Mouse (Mus musculus): ENCODE data around the gene Dcakd. TPM values are rescaled to one million over a fixed set of nuclear protein-coding genes. Genes with fewer than 3 reads are reported as not detected.
"Not testable (repeated sequence)": the region's sequence is repeated elsewhere in the genome, so short reads cannot be mapped to it uniquely, and the experiment has no call there.

Dcakd gene
- polyA plus RNA-seq, 1 experiment from 2014 or later = 225 TPM

DNA sequence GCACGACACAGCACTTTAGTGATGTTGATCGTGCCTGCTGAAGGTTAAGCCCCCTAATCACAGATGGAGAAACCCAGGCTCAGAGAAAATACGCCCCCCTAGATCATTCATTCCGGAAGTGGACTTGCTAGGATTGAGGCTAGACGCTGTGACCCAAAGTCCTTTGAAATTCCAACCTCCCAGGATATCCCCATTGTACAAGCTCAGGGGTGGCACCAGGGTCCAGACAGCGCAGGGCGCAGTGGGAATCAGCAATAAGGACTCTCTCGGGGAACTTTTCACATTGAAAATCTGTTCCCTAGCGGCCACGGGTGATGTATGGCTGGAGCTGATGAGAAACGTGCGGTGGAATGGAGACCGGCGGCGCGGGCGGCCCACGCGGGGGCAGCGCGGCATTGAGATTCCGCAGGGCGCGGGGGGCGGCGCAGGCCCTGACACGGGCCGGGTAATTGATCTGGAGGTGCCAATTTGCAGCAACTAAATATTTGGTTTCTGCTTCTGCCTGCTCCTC is 38.4 kb downstream of the Dcakd start:
- peaks cover 28% of the 10 kb centered on the region for H3K27me3 ChIP-seq (ENCODE audit: control insufficient read depth, insufficient read depth, low read length)
- ATAC-seq (ENCODE audit: low FRiP score, low TSS enrichment) = no peak
- peaks cover 11% of the 10 kb centered on the region for H3K36me3 ChIP-seq (ENCODE audit: control insufficient read depth, insufficient read depth, low read length)
- H3K4me3 ChIP-seq (ENCODE audit: low read length) = peak overlapping the region; percentile 44
- H3K4me2 ChIP-seq (replicated peaks; ENCODE audit: low read depth, low read length) = peak overlapping the region; percentile 85
- peaks cover 16% of the 10 kb centered on the region for H3K4me1 ChIP-seq (ENCODE audit: control insufficient read depth, insufficient read depth, low read length)
- H3K9me3 ChIP-seq (ENCODE audit: control insufficient read depth, low read length) = no peaks in the 10 kb centered on the region
- H3K27ac ChIP-seq (ENCODE audit: low read depth, low read length) = no peak overlapping the region
- 0 out of 2 replicates have a peak overlapping the region, but pooled peaks have one; percentile 40 for H3K9ac ChIP-seq (ENCODE audit: low read depth, low read length)
- WGBS = 5% methylated on average over 28 of the region's 28 CpGs

DNA sequence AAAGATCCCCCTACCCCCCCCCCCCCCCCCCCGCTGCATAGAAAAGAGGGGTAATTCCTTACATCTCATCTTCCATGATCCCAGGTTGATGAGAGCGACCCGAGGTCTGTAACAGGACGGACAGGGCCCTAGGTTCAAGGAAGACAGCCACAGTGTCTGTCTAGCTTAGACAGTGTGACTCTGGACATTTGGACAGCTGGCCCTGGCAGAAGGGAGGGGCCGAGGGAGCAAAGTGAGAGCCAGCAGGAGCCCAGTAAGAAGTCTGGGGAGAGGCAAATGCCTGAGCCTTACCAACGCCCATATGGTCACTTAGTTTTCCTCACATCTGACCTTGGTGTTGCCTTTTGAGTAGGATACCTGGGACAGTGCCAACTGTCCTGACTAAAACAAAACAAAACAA is 43.0 kb downstream of the Dcakd start:
- Histone ChIP-seq H3K27ac (ENCODE audit: low read depth, low read length) (no peak overlapping the region), H3K9me3 (ENCODE audit: control insufficient read depth, low read length) (no peaks in the 10 kb centered on the region), H3K4me3 (ENCODE audit: low read length) (no peak overlapping the region), H3K4me1 (ENCODE audit: control insufficient read depth, insufficient read depth, low read length) (peaks cover 2% of the 10 kb centered on the region; the same call in 1 of the 2 replicates), H3K27me3 (ENCODE audit: control insufficient read depth, insufficient read depth, low read length) (peaks cover 14% of the 10 kb centered on the region), H3K9ac (ENCODE audit: low read depth, low read length) (no peak overlapping the region), H3K36me3 (ENCODE audit: control insufficient read depth, insufficient read depth, low read length) (no peaks in the 10 kb centered on the region), H3K4me2 (replicated peaks; ENCODE audit: low read depth, low read length) (no peak overlapping the region)
- WGBS = 30% methylated on average over 6 of the region's 6 CpGs
- ATAC-seq (ENCODE audit: low FRiP score, low TSS enrichment) = no peak

DNA sequence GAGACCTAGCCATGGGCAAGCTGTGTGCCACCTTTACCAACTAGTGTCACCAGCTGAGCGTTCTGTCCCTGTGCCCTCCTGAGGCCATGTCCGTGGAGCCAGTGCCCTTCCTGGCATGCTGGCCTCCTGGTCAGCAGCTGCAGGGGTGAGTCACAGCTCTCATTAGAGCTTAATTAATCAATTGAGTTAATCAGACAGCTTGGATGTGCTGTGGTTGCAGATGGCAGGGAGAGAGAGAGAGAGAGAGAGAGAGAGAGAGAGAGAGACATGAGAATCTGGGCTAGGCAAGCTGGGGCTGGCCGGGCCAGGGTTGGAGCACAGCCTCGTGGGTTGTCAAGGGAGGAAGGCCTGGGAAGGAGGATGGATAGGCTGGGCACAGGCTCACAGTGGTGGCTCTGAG is 43.5 kb downstream of the Dcakd start:
- Histone ChIP-seq H3K27me3 (ENCODE audit: control insufficient read depth, insufficient read depth, low read length) (peaks cover 12% of the 10 kb centered on the region), H3K27ac (ENCODE audit: low read depth, low read length) (no peak overlapping the region), H3K9ac (ENCODE audit: low read depth, low read length) (no peak overlapping the region), H3K9me3 (ENCODE audit: control insufficient read depth, low read length) (no peaks in the 10 kb centered on the region), H3K36me3 (ENCODE audit: control insufficient read depth, insufficient read depth, low read length) (no peaks in the 10 kb centered on the region), H3K4me3 (ENCODE audit: low read length) (no peak overlapping the region), H3K4me1 (ENCODE audit: control insufficient read depth, insufficient read depth, low read length) (no peaks in the 10 kb centered on the region), H3K4me2 (replicated peaks; ENCODE audit: low read depth, low read length) (no peak overlapping the region)
- ATAC-seq (ENCODE audit: low FRiP score, low TSS enrichment) = no peak
- 62% methylated on average over 4 of the region's 4 CpGs for WGBS

DNA sequence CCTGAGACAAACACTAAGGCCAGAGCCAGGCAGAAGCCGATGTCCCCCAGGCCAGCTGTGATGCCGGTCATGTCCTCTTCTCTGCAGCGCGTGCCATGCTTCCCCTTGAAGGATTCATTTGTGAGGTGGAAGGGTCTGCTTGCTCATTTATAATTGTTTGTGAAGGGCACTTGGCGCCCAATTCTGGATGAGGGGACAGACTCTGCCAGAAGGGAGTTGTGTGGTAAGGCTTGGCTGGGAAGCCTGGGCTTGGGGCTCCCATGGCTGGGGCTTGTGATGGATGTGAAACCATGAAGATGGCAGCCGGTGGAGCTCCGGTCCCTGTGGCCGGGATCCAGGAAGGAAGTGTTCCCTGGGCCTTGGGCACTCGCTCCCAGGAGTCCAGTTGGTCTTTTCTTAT is 44.0 kb downstream of the Dcakd start:
- no peak for ATAC-seq (ENCODE audit: low FRiP score, low TSS enrichment)
- no peak overlapping the region for H3K27ac ChIP-seq (ENCODE audit: low read depth, low read length)
- H3K9ac ChIP-seq (ENCODE audit: low read depth, low read length) = no peak overlapping the region
- H3K36me3 ChIP-seq (ENCODE audit: control insufficient read depth, insufficient read depth, low read length) = no peaks in the 10 kb centered on the region
- WGBS = 94% methylated on average over 9 of the region's 9 CpGs
- no peaks in the 10 kb centered on the region for H3K4me1 ChIP-seq (ENCODE audit: control insufficient read depth, insufficient read depth, low read length)
- peaks cover 7% of the 10 kb centered on the region for H3K27me3 ChIP-seq (ENCODE audit: control insufficient read depth, insufficient read depth, low read length)
- H3K9me3 ChIP-seq (ENCODE audit: control insufficient read depth, low read length) = no peaks in the 10 kb centered on the region
- no peak overlapping the region for H3K4me2 ChIP-seq (replicated peaks; ENCODE audit: low read depth, low read length)
- no peak overlapping the region for H3K4me3 ChIP-seq (ENCODE audit: low read length)

DNA sequence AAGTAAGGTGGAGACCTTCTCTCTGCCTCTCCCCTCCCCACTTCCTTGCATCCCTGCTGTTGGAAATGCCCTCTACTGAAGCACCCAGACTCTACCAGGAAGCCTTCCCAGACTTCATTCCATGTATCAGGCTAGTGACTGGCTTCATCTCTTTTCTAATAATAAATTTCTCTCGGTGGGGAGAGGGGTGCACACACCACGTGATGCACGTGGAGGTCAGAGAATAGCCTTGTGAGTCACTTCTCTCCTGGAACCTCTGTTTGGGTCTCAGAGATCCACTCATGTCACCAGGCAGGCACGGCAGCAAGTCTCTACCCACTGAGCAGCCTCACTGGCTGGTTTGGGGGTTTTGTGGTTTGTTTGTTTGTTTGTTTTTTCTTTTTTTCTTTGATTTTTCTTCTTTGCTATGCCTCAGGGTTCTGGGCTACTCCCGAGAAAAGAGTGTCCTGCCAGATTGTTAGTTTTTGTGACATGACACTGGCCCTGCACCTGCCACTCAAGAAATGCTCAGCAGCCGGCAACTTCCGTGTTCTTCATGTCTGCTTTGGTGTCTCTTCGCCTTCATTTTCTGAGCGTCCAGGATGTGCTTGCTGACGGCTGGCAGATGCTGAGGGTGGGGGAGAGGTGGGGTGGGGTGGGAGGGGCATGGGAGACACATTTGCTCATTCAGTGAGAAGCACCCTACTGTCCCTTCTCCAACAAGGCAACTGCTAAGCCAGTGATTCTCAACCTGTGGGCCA is 46.8 kb downstream of the Dcakd start:
- no peak overlapping the region for H3K27ac ChIP-seq (ENCODE audit: low read depth, low read length)
- no peaks in the 10 kb centered on the region for H3K9me3 ChIP-seq (ENCODE audit: control insufficient read depth, low read length)
- no peaks in the 10 kb centered on the region for H3K36me3 ChIP-seq (ENCODE audit: control insufficient read depth, insufficient read depth, low read length)
- H3K9ac ChIP-seq (ENCODE audit: low read depth, low read length) = no peak overlapping the region
- H3K4me2 ChIP-seq (replicated peaks; ENCODE audit: low read depth, low read length) = no peak overlapping the region
- H3K4me3 ChIP-seq (ENCODE audit: low read length) = no peak overlapping the region
- 62% methylated on average over 10 of the region's 10 CpGs for WGBS
- no peak for ATAC-seq (ENCODE audit: low FRiP score, low TSS enrichment)
- H3K27me3 ChIP-seq (ENCODE audit: control insufficient read depth, insufficient read depth, low read length) = no peaks in the 10 kb centered on the region
- no peaks in the 10 kb centered on the region for H3K4me1 ChIP-seq (ENCODE audit: control insufficient read depth, insufficient read depth, low read length)

DNA sequence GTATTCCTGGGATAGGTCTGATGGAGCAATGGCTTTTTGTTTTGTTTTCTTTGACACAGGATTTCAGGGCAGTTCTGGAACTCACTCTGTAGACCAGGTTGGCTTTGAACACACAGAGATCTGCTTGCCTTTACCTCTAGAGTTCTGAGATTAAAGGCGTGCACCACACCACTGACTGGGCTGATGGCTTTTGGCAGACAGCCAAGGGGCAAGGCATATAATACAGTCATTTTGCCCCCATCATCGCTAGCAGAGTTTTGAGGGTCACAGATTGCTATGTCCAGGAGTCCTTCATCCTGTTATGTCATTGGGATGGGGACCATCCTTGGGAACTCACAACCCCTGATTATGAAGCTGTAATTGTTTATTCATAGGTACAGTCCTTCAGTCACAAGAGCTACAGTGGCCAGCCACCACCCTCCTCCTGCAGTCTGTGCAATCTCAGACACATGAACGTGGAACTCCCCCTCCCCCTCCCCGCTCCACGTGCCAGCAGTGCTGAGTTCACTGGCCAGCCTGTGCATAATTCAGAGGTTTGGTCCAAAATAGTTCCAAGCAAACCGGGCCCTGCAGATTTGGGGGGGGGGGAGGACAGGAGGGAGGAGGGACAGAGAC is 50.0 kb downstream of the Dcakd start:
- H3K4me1 ChIP-seq (ENCODE audit: control insufficient read depth, insufficient read depth, low read length) = no peaks in the 10 kb centered on the region
- H3K4me3 ChIP-seq (ENCODE audit: low read length) = no peak overlapping the region
- H3K9me3 ChIP-seq (ENCODE audit: control insufficient read depth, low read length) = no peaks in the 10 kb centered on the region
- H3K9ac ChIP-seq (ENCODE audit: low read depth, low read length) = no peak overlapping the region
- H3K36me3 ChIP-seq (ENCODE audit: control insufficient read depth, insufficient read depth, low read length) = no peaks in the 10 kb centered on the region
- H3K4me2 ChIP-seq (replicated peaks; ENCODE audit: low read depth, low read length) = no peak overlapping the region
- H3K27me3 ChIP-seq (ENCODE audit: control insufficient read depth, insufficient read depth, low read length) = no peaks in the 10 kb centered on the region
- no peak overlapping the region for H3K27ac ChIP-seq (ENCODE audit: low read depth, low read length)
- 53% methylated on average over 6 of the region's 6 CpGs for WGBS
- ATAC-seq (ENCODE audit: low FRiP score, low TSS enrichment) = no peak

DNA sequence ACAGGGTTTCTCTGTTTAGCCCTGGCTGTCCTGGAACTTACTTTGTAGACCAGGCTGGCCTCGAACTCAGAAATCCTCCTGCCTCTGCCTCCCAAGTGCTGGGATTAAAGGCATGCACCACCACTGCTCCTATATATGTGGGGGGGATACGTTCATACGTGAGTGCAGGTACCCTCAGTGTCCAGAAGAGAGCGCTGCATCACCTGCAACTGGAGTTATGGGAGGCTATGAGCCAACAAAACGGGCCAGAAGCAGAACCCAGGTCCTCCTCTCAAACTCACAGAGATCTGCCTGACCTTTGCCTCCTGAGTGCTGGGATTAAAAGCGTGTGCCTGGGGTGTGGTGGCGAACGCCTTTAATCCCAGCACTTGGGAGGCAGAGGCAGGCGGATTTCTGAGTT is 52.2 kb downstream of the Dcakd start:
- H3K9me3 ChIP-seq (ENCODE audit: control insufficient read depth, low read length); H3K4me1 ChIP-seq (ENCODE audit: control insufficient read depth, insufficient read depth, low read length); H3K27ac ChIP-seq (ENCODE audit: low read depth, low read length); H3K27me3 ChIP-seq (ENCODE audit: control insufficient read depth, insufficient read depth, low read length); H3K4me3 ChIP-seq (ENCODE audit: low read length); H3K36me3 ChIP-seq (ENCODE audit: control insufficient read depth, insufficient read depth, low read length); H3K4me2 ChIP-seq (replicated peaks; ENCODE audit: low read depth, low read length); H3K9ac ChIP-seq (ENCODE audit: low read depth, low read length); ATAC-seq (ENCODE audit: low FRiP score, low TSS enrichment): not testable (repeated sequence)
- 82% methylated on average over 9 of the region's 9 CpGs for WGBS

DNA sequence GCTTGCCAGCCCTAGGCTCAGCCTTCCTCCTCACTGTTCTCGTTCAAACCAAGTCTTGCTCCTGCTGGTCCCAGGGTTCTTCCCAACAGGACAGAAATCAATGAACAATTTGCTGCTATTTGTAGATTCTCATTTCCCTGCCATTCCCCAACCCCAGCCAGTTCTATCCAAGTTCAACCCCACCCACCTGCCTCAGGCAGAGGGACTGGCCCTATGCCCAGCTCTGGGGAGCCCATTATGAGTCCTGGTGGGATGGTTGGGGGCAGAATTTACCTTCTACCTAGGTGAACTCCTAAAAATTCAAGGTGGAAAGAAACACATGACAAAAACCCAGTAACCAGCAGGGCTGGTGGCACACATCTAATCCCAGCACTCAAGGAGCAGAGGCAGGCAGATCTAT is 55.8 kb downstream of the Dcakd start:
- H3K4me1 ChIP-seq (ENCODE audit: control insufficient read depth, insufficient read depth, low read length) = no peaks in the 10 kb centered on the region
- no peaks in the 10 kb centered on the region for H3K9me3 ChIP-seq (ENCODE audit: control insufficient read depth, low read length)
- WGBS = 64% methylated on average over 1 of the region's 1 CpGs
- no peak overlapping the region for H3K9ac ChIP-seq (ENCODE audit: low read depth, low read length)
- no peaks in the 10 kb centered on the region for H3K36me3 ChIP-seq (ENCODE audit: control insufficient read depth, insufficient read depth, low read length)
- ATAC-seq (ENCODE audit: low FRiP score, low TSS enrichment) = no peak
- H3K27ac ChIP-seq (ENCODE audit: low read depth, low read length) = no peak overlapping the region
- H3K4me3 ChIP-seq (ENCODE audit: low read length) = no peak overlapping the region
- peaks cover 12% of the 10 kb centered on the region for H3K27me3 ChIP-seq (ENCODE audit: control insufficient read depth, insufficient read depth, low read length)
- no peak overlapping the region for H3K4me2 ChIP-seq (replicated peaks; ENCODE audit: low read depth, low read length)

DNA sequence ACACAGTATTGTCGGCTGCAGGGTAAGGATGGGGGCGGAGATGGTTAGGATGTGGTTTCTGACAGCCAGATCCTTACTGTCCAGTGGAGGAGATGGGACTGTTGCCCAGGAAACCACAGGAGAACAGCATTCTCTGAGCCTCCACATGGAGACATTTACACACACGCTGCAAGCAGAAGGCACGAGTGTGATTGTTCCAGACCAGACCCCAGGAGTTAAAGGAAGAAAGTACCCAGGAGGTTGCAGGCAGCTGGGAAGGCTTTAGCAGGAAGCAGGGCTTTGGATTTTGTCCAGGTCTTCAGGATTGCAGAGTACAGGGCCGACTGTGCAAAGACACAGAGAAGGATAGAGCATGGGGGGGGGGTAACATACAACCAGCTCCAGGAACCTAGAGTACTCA is 56.5 kb downstream of the Dcakd start:
- peaks cover 15% of the 10 kb centered on the region for H3K27me3 ChIP-seq (ENCODE audit: control insufficient read depth, insufficient read depth, low read length)
- ATAC-seq (ENCODE audit: low FRiP score, low TSS enrichment) = no peak
- no peaks in the 10 kb centered on the region for H3K36me3 ChIP-seq (ENCODE audit: control insufficient read depth, insufficient read depth, low read length)
- H3K9me3 ChIP-seq (ENCODE audit: control insufficient read depth, low read length) = no peaks in the 10 kb centered on the region
- H3K4me3 ChIP-seq (ENCODE audit: low read length) = no peak overlapping the region
- WGBS = 57% methylated on average over 5 of the region's 5 CpGs
- H3K27ac ChIP-seq (ENCODE audit: low read depth, low read length) = no peak overlapping the region
- H3K9ac ChIP-seq (ENCODE audit: low read depth, low read length) = no peak overlapping the region
- H3K4me2 ChIP-seq (replicated peaks; ENCODE audit: low read depth, low read length) = no peak overlapping the region
- no peaks in the 10 kb centered on the region for H3K4me1 ChIP-seq (ENCODE audit: control insufficient read depth, insufficient read depth, low read length)
